Mouse (Mus musculus) thymus, adult 2 months (tissue): ENCODE results near the gene Wdr17.

Experiments
- CTCF ChIP-seq: fragments of 200-500 bp; IDR thresholded peaks from 2 replicates; pipeline ENCODE4 v1.5.1; 2012; ENCODE audit warnings: mild to moderate bottlenecking, control low read depth, low read length, moderate library complexity, borderline replicate concordance; ENCODE audit not compliant: control insufficient read depth, poor library complexity, insufficient read depth; ENCODE audit errors: extremely low read depth
- POLR2A ChIP-seq: fragments of 200-500 bp; IDR thresholded peaks from 2 replicates; pipeline ENCODE4 v1.6.1; 2012; ENCODE audit warnings: mild to moderate bottlenecking, low read length, control low read depth, moderate library complexity; ENCODE audit not compliant: control insufficient read depth, poor library complexity, insufficient read depth; ENCODE audit errors: extremely low read depth

DNA sequence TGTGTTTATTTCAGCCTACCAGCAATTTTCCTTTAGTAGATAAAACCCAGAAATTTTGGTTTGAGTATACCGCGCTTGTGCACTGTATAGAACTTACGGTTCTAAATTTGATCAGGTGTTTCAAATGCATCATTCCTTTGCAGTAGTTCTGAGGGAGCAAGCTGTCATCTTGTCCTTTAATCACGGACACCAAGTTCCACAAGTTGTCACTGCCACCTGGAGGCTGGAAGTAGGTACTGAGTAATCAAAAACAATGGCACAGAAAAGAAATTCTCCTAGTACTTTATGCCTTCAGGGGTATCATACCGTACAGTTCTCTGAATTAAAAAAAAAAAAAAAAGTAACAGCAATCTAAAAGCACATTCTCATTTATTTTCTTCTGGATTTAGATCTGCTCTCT, 226.3 kb downstream of the Wdr17 start:
- TF ChIP-seq CTCF: no peak
- TF ChIP-seq POLR2A: no peak
